Mouse (Mus musculus): ENCODE measurements around the gene Ky. TPM values are rescaled to one million over a fixed set of nuclear protein-coding genes. Genes with fewer than 3 reads are reported as not detected.

The Ky gene
- polyA plus RNA-seq (2012; rRNA removed; ENCODE audit: low replicate concordance), result 0.14 and 0.42 TPM in 2 replicates

GRCm38 (mm10) chr9:102505700-102506585 lies at the start of gene Ky:
Ky (plus strand) TSS chr9:102505750.

Other genes with a start within 250 kb of the Ky start
- gene Ephb1, start 151.1 kb upstream of the Ky start, polyA plus RNA-seq (2012; rRNA removed; ENCODE audit: low replicate concordance), result 1.5 and 2.5 TPM in 2 replicates
- 78.7 and 88.1 TPM in 2 replicates for gene Anapc13, start 120.5 kb downstream of the Ky start, polyA plus RNA-seq (2012; rRNA removed; ENCODE audit: low replicate concordance)
- gene Cep63, start 120.8 kb downstream of the Ky start, polyA plus RNA-seq (2012; rRNA removed; ENCODE audit: low replicate concordance), result 4.9 and 6.3 TPM in 2 replicates
- gene Amotl2, start 210.9 kb downstream of the Ky start, polyA plus RNA-seq (2012; rRNA removed; ENCODE audit: low replicate concordance), result 41.8 and 124 TPM in 2 replicates